Mouse (Mus musculus): ENCODE results near the gene Auts2. TPM values are rescaled to one million over a fixed set of nuclear protein-coding genes. Genes with fewer than 3 reads are reported as not detected.

Gene Auts2
- polyA plus RNA-seq, 1 experiment from 2014 or later, result 95.1 TPM

DNA sequence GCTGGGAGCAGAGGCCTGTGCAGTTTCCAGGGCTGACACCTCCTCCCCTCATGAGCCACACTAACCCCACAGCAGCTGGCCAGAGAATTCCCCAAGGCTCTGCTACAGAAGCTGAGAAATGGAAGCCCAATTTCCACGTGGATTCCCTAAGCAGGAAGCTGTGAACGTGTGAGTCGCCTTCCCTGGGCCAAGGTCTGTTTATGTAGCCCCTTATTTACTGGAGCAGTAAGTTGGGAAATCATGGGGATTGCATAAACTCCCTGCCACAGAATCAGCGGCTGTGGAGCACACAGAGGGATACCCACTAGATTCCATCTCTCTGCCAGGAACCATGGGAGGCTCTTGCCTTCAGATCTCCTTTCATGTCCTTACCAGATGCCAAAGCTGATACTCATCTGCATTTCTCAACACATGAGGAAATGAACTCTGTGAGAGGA lies 895.4 kb downstream of the Auts2 start:
- Histone ChIP-seq H3K9me3 (replicated peaks) (no peaks in the 10 kb centered on the region), H3K4me1 (peaks cover 70% of the 10 kb centered on the region), H3K4me3 (no peak overlapping the region), H3K36me3 (ENCODE audit: poor library complexity, severe bottlenecking) (no peaks in the 10 kb centered on the region), H3K27ac (peak overlapping the region; percentile 41), H3K27me3 (peaks cover 16% of the 10 kb centered on the region), H3K4me2 (no peak overlapping the region), H3K9ac (no peak overlapping the region)
- 21% methylated on average over 4 of the region's 4 CpGs for WGBS
- ATAC-seq, result no peak

DNA sequence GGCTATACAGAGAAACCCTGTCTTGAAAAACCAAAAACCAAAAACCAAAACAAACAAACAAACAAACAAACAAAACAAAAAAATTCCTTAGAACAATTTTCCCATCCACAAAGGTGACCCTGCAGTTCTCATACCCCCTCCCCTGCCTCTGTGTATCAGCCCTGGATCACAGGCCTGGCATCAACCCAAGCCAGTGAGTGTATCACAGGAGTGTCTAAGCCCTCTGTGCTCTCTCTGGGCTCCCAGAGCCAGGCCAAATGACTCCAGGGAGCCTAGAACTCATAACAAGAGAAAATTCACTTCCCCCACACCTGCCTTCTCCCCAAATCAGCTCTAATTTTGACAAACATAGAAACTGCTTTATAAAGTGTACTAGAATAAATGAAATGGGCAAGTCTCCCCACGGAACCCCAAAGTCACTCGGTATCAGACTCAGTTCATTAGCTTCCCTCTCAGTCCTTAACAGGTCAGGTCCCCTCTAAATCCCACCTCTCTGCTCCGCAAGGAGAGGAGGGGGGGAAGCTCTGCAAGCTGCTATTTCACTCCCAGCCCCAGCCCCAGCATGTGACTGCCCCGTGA lies 896.0 kb downstream of the Auts2 start:
- no peak overlapping the region for H3K4me3 ChIP-seq
- peaks cover 15% of the 10 kb centered on the region for H3K27me3 ChIP-seq
- H3K4me2 ChIP-seq, result no peak overlapping the region
- peaks cover 75% of the 10 kb centered on the region for H3K4me1 ChIP-seq
- H3K9ac ChIP-seq, result no peak overlapping the region
- no peaks in the 10 kb centered on the region for H3K9me3 ChIP-seq (replicated peaks)
- no peak for ATAC-seq
- H3K27ac ChIP-seq, result peak overlapping the region; percentile 41
- 28% methylated on average over 4 of the region's 4 CpGs for WGBS
- no peaks in the 10 kb centered on the region for H3K36me3 ChIP-seq (ENCODE audit: poor library complexity, severe bottlenecking)

DNA sequence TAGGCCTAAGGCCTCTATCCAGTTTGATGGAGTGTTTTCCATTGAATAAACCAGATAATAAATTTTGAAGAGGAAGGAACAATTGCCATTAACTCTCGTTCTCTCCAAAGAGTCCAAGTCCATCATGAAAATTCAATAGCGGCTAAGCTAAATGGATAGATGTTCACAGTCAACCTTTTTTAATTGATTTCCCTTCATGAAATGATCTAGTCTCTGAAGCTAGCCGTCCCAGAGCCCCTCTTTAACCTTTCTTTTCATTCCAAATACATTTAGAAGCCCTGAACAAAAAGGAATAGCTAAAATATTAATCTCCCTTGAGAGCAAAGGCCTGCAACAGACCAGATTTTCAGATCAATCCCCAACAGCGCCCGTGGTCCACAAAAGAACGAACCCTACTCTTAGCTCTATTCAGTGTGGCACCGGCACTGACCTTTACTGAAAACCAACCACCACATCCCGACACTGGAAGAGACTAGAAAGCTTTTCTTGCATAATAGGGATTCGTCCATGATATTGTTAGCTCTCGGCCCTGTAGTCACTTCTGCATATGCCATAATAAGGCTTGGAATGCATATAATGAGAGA lies 896.9 kb downstream of the Auts2 start:
- peak overlapping the region; percentile 70 for H3K27ac ChIP-seq
- H3K4me2 ChIP-seq, result no peak overlapping the region
- 13% methylated on average over 10 of the region's 10 CpGs for WGBS
- peaks cover 84% of the 10 kb centered on the region for H3K4me1 ChIP-seq
- H3K36me3 ChIP-seq (ENCODE audit: poor library complexity, severe bottlenecking), result no peaks in the 10 kb centered on the region
- H3K4me3 ChIP-seq, result no peak overlapping the region
- H3K9ac ChIP-seq, result no peak overlapping the region
- peaks cover 15% of the 10 kb centered on the region for H3K27me3 ChIP-seq
- no peaks in the 10 kb centered on the region for H3K9me3 ChIP-seq (replicated peaks)
- no peak for ATAC-seq

- 3% methylated on average over 18 of the region's 18 CpGs for WGBS
- H3K36me3 ChIP-seq (ENCODE audit: poor library complexity, severe bottlenecking), result no peaks in the 10 kb centered on the region
- peaks cover 82% of the 10 kb centered on the region for H3K4me1 ChIP-seq
- no peak overlapping the region for H3K9ac ChIP-seq
- no peak overlapping the region for H3K4me3 ChIP-seq
- H3K27ac ChIP-seq, result peak overlapping the region; percentile 70
- no peak overlapping the region for H3K4me2 ChIP-seq
- H3K27me3 ChIP-seq, result peaks cover 15% of the 10 kb centered on the region
- no peaks in the 10 kb centered on the region for H3K9me3 ChIP-seq (replicated peaks)
- peak; percentile 74 for ATAC-seq
Measured at GRCm38 (mm10) chr5:131645341-131646191, 897.6 kb downstream of the Auts2 start.

- no peak overlapping the region for H3K9ac ChIP-seq
- H3K36me3 ChIP-seq (ENCODE audit: poor library complexity, severe bottlenecking), result no peaks in the 10 kb centered on the region
- peaks cover 8% of the 10 kb centered on the region; the same call in 1 of the 2 replicates for H3K27me3 ChIP-seq
- H3K4me1 ChIP-seq, result peaks cover 75% of the 10 kb centered on the region
- H3K4me2 ChIP-seq, result no peak overlapping the region
- no peak overlapping the region for H3K4me3 ChIP-seq
- no peak overlapping the region for H3K27ac ChIP-seq
- no peaks in the 10 kb centered on the region for H3K9me3 ChIP-seq (replicated peaks)
- ATAC-seq, result no peak
- 56% methylated on average over 6 of the region's 6 CpGs for WGBS
Measured at GRCm38 (mm10) chr5:131644331-131644730, 898.8 kb downstream of the Auts2 start.

DNA sequence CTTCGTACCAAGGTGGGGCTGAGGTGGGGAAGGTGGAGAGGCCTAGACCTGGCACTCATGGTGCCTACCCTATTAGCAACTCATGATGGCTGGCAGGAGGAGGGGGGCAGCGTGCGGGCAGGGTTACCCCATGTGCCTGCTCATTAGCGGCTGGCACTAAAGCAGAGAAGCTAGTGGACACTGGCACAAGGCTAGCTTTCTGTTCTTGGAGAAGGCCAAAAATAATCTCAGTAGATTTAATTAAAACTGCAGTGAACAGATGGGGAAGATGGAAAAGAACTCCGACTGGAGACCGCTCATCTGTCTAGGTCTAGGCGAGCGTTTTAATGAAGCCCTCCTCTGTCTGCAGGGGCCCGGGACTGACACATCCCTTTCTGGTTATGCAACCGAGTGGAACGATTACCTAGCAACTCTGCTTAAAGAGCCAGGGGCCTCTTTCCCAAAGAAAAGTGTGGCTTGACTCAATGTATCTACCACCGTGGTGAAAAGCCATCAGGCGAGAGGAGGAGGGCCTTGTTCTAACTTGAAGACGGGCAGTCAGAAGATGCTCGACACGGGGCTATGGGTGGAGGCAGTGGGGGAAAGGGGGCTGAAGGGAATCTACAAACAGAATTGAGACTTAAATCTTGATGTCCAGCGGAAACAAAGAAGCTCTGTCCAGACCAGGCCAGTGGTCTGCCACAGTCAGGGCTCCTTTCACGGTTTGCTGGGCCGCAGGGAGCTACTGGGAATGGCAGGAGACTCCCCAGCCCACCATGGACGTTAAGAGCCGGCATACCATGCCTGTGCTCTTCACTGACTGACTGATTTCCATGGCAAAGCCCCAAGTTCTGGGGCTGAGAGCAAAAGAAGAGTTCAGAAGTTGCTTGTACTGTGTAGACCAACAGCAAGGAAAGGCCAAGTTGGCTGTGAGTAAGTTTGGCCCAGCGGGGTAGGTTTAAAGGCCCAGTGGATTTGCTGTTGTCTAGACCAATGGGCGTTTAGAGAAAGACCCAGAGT lies 899.7 kb downstream of the Auts2 start:
- no peak overlapping the region for H3K4me3 ChIP-seq
- peak overlapping the region; percentile 90 for H3K27ac ChIP-seq
- peaks cover 75% of the 10 kb centered on the region for H3K4me1 ChIP-seq
- peak overlapping the region; percentile 39 for H3K4me2 ChIP-seq
- no peaks in the 10 kb centered on the region for H3K36me3 ChIP-seq (ENCODE audit: poor library complexity, severe bottlenecking)
- H3K27me3 ChIP-seq, result no peaks in the 10 kb centered on the region
- no peaks in the 10 kb centered on the region for H3K9me3 ChIP-seq (replicated peaks)
- WGBS, result 11% methylated on average over 23 of the region's 23 CpGs
- H3K9ac ChIP-seq, result no peak overlapping the region
- ATAC-seq, result peak; percentile 82

DNA sequence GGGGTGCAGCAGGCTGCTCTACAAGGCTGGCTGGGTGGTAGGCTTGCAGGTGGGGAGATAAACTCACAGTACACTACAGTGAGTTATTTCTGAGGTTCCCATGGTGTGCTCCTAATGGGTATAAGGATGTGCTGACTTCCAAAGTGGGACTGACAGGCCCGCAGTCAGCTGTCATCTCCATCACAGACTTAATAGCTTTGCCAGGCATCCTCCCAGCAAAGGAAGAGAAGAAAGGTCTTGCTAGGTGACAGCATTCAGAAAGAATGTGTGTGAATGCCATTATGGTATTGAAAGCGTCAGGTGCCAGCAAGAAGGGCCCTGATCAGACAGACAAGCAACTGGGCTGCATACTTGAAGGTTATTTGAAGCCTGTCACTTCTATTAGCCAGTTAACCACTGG lies 900.4 kb downstream of the Auts2 start:
- Histone ChIP-seq H3K9ac (no peak overlapping the region), H3K4me2 (0 out of 2 replicates have a peak overlapping the region, but pooled peaks have one; percentile 39), H3K4me3 (no peak overlapping the region), H3K36me3 (ENCODE audit: poor library complexity, severe bottlenecking) (no peaks in the 10 kb centered on the region), H3K4me1 (peaks cover 68% of the 10 kb centered on the region), H3K9me3 (replicated peaks) (no peaks in the 10 kb centered on the region), H3K27me3 (no peaks in the 10 kb centered on the region), H3K27ac (peak overlapping the region; percentile 90)
- ATAC-seq, result peak; percentile 20
- WGBS, result 12% methylated on average over 2 of the region's 2 CpGs

DNA sequence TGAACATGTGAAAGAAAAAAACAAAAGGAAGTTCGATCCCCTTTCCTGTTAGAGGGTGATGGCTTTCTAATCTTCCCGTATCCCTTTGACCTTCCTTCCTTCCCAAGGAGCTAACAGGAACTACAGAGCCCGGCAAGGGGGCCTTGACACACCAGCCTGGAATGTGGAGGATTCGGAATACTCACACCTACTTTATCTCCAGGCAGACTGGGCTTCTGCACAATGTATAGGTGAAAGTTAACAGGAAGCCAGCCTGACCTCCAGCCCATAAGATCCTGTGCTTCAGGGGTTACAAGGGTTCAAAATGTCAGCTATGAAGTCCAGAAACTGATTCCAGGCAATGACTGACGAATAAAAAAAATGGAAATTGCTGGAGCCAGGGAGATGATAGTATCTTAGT lies 906.7 kb downstream of the Auts2 start:
- Histone ChIP-seq H3K4me2 (no peak overlapping the region), H3K9me3 (replicated peaks) (no peaks in the 10 kb centered on the region), H3K4me1 (peaks cover 18% of the 10 kb centered on the region), H3K9ac (no peak overlapping the region), H3K27me3 (peaks cover 5% of the 10 kb centered on the region), H3K27ac (no peak overlapping the region), H3K4me3 (no peak overlapping the region), H3K36me3 (ENCODE audit: poor library complexity, severe bottlenecking) (no peaks in the 10 kb centered on the region)
- ATAC-seq, result no peak
- WGBS, result 88% methylated on average over 5 of the region's 5 CpGs

DNA sequence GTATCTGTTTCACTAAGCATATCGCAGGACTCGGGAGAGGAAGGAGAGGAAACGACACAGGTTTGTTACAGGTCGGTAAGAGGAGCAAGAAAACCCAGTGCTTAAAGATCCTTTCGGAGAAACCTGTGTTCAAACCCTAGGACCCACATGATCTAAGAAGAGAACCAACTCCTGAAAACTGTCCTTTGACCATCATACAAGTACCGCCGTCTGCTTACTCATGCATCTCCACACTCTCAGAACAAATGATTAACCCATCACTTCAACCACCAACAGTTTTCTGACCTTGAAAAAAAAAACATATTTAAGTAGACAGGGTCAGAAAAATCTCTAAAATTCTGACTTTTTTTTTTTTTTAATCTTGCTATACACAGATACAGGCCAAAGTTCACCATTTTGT lies 908.4 kb downstream of the Auts2 start:
- Histone ChIP-seq H3K27me3 (peaks cover 5% of the 10 kb centered on the region), H3K4me1 (peaks cover 27% of the 10 kb centered on the region), H3K36me3 (ENCODE audit: poor library complexity, severe bottlenecking) (no peaks in the 10 kb centered on the region), H3K4me2 (no peak overlapping the region), H3K4me3 (no peak overlapping the region), H3K9ac (no peak overlapping the region), H3K27ac (no peak overlapping the region), H3K9me3 (replicated peaks) (no peaks in the 10 kb centered on the region)
- WGBS, result 94% methylated on average over 7 of the region's 7 CpGs
- ATAC-seq, result no peak

DNA sequence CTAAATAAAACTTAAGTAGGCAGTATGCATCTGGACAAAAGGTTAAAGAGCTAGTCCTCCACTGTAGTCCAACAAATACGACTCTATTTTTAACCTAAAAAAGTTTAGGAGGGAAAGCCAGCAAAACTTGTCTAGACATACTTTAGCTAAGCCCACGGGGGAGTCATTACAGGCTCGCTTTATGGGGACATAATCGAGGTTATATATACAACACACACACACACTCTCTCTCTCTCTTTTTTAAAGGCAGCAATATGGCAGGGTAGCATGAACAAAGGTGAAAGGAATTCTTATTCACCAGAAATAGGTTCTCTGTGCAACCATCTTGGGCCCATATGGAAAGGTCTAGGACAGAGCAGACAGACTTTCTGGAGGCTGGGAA lies 911.2 kb downstream of the Auts2 start:
- ATAC-seq, result no peak
- Histone ChIP-seq H3K4me1 (peaks cover 37% of the 10 kb centered on the region), H3K9me3 (replicated peaks) (no peaks in the 10 kb centered on the region), H3K27ac (peak overlapping the region; percentile 87), H3K9ac (peak overlapping the region; percentile 45), H3K36me3 (ENCODE audit: poor library complexity, severe bottlenecking) (no peaks in the 10 kb centered on the region), H3K4me2 (no peak overlapping the region), H3K27me3 (peaks cover 5% of the 10 kb centered on the region), H3K4me3 (no peak overlapping the region)
- WGBS, result 44% methylated on average over 4 of the region's 4 CpGs

Data from forebrain, embryonic 13.5 days (tissue).